Mouse (Mus musculus): Measurements from ENCODE around the gene Foxp1. TPM values are rescaled to one million over a fixed set of nuclear protein-coding genes. Genes with fewer than 3 reads are reported as not detected.

Gene Foxp1
- polyA plus RNA-seq, 2 experiments = 7.9 to 10.6 TPM

DNA sequence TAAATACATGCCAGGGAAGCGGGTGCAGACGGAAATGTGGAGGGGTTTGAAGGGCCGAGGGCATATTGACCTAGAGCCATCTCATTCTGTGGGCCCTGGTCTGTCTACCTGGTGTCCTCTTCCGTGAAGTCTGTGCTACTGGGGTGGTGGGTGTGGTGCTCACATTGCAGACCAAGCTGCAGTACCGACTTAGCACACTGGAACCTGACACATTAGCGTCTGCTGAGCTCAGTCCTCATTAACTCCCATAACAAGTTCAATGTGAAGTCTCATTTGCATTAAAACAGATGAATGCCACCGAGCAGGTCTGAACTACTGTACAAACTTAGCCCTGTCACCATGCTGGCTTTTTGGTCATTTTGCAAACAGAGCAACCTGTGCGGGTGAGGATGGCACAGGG, 594.2 kb downstream of the Foxp1 start:
- Histone ChIP-seq H3K4me1 (replicated peaks; ENCODE audit: control insufficient read depth in 2 of 2, insufficient read depth in 2 of 2, low read length in 1 of 2) (no peaks in the 10 kb centered on the region), H3K9ac (replicated peaks) (no peak overlapping the region), H3K4me2 (ENCODE audit: low read depth) (no peak overlapping the region), H3K36me3 (replicated peaks; ENCODE audit: control insufficient read depth, insufficient read depth, low read depth) (no peaks in the 10 kb centered on the region), H3K9me3 (ENCODE audit: control insufficient read depth, low read length) (no peaks in the 10 kb centered on the region), H3K27ac (no peak overlapping the region), H3K4me3 (ENCODE audit: insufficient read depth in 1 of 2, low read depth in 2 of 2, low read length in 2 of 2) (no peak overlapping the region), H3K27me3 (ENCODE audit: control insufficient read depth, insufficient read depth, low read length) (no peaks in the 10 kb centered on the region)
- WGBS (ENCODE audit: insufficient replicate concordance) = 73% methylated on average over 8 of the region's 8 CpGs
- no peak for TF ChIP-seq EP300 (IDR thresholded peaks at IDR 0.05; ENCODE audit: low read depth)
- TF ChIP-seq CTCF (IDR thresholded peaks at IDR 0.05; ENCODE audit: low read depth) = no peak
- ATAC-seq (ENCODE audit: insufficient read depth) (no peak), DNase-seq (ENCODE audit: low read depth in 3 of 3, low spot score in 3 of 3) (no peak)

DNA sequence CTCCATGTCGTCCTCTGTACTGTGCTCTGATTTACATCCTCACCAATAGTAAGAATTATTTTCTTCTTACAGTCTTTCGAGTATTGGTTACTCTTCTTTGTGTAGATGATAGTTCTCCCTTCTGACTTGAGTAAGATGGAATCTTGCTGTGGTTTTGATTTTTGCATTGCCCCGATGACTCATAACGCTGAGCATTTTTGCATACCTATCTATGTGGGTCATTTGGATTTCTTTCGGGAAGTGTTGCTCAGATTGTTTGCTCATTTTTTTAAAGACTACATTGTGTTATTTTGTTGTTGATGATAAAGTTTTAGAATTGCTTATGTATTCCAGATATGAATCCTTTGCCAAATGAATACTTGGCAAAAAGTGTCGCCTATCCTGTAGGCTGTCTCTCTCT, 621.3 kb downstream of the Foxp1 start:
- no peaks in the 10 kb centered on the region for H3K36me3 ChIP-seq (replicated peaks; ENCODE audit: control insufficient read depth, insufficient read depth, low read depth)
- H3K27ac ChIP-seq = no peak overlapping the region
- no peak overlapping the region for H3K4me2 ChIP-seq (ENCODE audit: low read depth)
- no peaks in the 10 kb centered on the region for H3K9me3 ChIP-seq (ENCODE audit: control insufficient read depth, low read length)
- no peak for DNase-seq (ENCODE audit: low read depth in 3 of 3, low spot score in 3 of 3)
- H3K4me1 ChIP-seq (replicated peaks; ENCODE audit: control insufficient read depth in 2 of 2, insufficient read depth in 2 of 2, low read length in 1 of 2) = no peaks in the 10 kb centered on the region
- no peaks in the 10 kb centered on the region for H3K27me3 ChIP-seq (ENCODE audit: control insufficient read depth, insufficient read depth, low read length)
- no peak overlapping the region for H3K4me3 ChIP-seq (ENCODE audit: insufficient read depth in 1 of 2, low read depth in 2 of 2, low read length in 2 of 2)
- TF ChIP-seq EP300 (IDR thresholded peaks at IDR 0.05; ENCODE audit: low read depth) = no peak
- TF ChIP-seq CTCF (IDR thresholded peaks at IDR 0.05; ENCODE audit: low read depth) = no peak
- H3K9ac ChIP-seq (replicated peaks) = no peak overlapping the region
- ATAC-seq (ENCODE audit: insufficient read depth) = no peak
- 63% methylated on average over 6 of the region's 6 CpGs for WGBS (ENCODE audit: insufficient replicate concordance)

DNA sequence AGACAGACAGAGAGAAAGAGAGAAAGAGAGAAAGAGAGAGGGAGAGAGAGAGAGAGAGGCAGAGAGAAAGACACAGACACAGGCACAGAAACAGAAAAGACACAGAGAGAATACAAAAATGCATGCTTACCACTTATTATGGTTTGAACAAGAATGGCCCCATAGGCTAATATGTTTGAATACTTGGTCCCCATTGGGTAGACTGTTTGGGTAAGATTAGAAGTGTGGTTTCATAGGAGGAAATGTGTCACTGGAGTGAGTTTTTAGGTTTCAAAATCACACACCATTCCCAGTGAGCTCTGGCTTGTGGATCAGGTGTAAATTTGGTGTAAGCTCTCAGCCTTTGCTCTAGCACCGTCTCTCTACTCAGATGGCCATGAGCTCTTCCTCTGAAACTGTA, 644.3 kb downstream of the Foxp1 start:
- WGBS (ENCODE audit: insufficient replicate concordance) = 60% methylated on average over 1 of the region's 1 CpGs
- H3K4me1 ChIP-seq (replicated peaks; ENCODE audit: control insufficient read depth in 2 of 2, insufficient read depth in 2 of 2, low read length in 1 of 2) = no peaks in the 10 kb centered on the region
- no peaks in the 10 kb centered on the region for H3K9me3 ChIP-seq (ENCODE audit: control insufficient read depth, low read length)

DNA sequence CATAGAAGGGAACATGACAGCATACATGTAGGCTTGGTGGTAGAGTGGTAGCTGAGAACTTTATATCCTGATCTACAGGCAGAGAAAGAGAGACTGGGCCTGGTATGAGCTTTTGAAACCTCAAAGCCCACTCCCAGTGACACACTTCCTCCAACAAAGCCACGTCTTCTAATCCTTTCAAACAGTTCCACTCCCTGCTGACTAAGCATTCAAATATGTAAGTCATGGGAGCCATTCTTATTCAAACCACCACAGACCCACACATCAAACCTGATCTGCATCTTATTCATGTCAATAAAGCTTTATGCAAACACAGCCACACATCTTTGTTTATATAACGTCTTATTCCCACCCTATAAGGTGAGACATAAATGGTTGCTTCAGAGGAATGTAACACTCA, 646.1 kb downstream of the Foxp1 start:
- Histone ChIP-seq H3K9me3 (ENCODE audit: control insufficient read depth, low read length) (no peaks in the 10 kb centered on the region), H3K4me3 (ENCODE audit: insufficient read depth in 1 of 2, low read depth in 2 of 2, low read length in 2 of 2) (no peak overlapping the region), H3K27me3 (ENCODE audit: control insufficient read depth, insufficient read depth, low read length) (no peaks in the 10 kb centered on the region), H3K36me3 (replicated peaks; ENCODE audit: control insufficient read depth, insufficient read depth, low read depth) (no peaks in the 10 kb centered on the region), H3K27ac (no peak overlapping the region), H3K4me1 (replicated peaks; ENCODE audit: control insufficient read depth in 2 of 2, insufficient read depth in 2 of 2, low read length in 1 of 2) (no peaks in the 10 kb centered on the region), H3K4me2 (ENCODE audit: low read depth) (no peak overlapping the region), H3K9ac (replicated peaks) (no peak overlapping the region)
- TF ChIP-seq EP300 (IDR thresholded peaks at IDR 0.05; ENCODE audit: low read depth) = no peak
- DNase-seq (ENCODE audit: low read depth in 3 of 3, low spot score in 3 of 3) (no peak), ATAC-seq (ENCODE audit: insufficient read depth) (no peak)
- 50% methylated on average over 2 of the region's 2 CpGs for WGBS (ENCODE audit: insufficient replicate concordance)

More for the DNA sequence above, 644.3 kb downstream of the Foxp1 start:
- TF ChIP-seq EP300 (IDR thresholded peaks at IDR 0.05; ENCODE audit: low read depth) (no peak), CTCF (IDR thresholded peaks at IDR 0.05; ENCODE audit: low read depth) (no peak)
- H3K4me3 ChIP-seq (ENCODE audit: insufficient read depth in 1 of 2, low read depth in 2 of 2, low read length in 2 of 2) = no peak overlapping the region
- H3K27me3 ChIP-seq (ENCODE audit: control insufficient read depth, insufficient read depth, low read length) = no peaks in the 10 kb centered on the region
- H3K4me2 ChIP-seq (ENCODE audit: low read depth) = no peak overlapping the region
- H3K9ac ChIP-seq (replicated peaks) = no peak overlapping the region
- H3K27ac ChIP-seq = no peak overlapping the region
- no peaks in the 10 kb centered on the region for H3K36me3 ChIP-seq (replicated peaks; ENCODE audit: control insufficient read depth, insufficient read depth, low read depth)
- DNase-seq (ENCODE audit: low read depth in 3 of 3, low spot score in 3 of 3) (no peak), ATAC-seq (ENCODE audit: insufficient read depth) (no peak)

Small RNA genes lying within 50 kb of the gene (microRNA-seq; reads per million reads assigned to microRNA genes)
- gene Gm22328 = not detected
- gene Gm49348 = not detected

Other genes starting within 250 kb of the Foxp1 start
- gene Eif4e3, start 144.1 kb upstream of the Foxp1 start, polyA plus RNA-seq (2012; rRNA removed) = 0.95 and 1.5 TPM in 2 replicates
- gene Eif4e3, start 144.1 kb upstream of the Foxp1 start, polyA plus RNA-seq (2014; fragmentation: Nextera tagmentation; extraction: Ambion mirVana) = 1.5 and 1.7 TPM in 2 replicates
- gene Gm20696, start 144.1 kb upstream of the Foxp1 start, polyA plus RNA-seq (2012; rRNA removed) = 0.12 and 0.16 TPM in 2 replicates
- gene Gm20696, start 144.1 kb upstream of the Foxp1 start, polyA plus RNA-seq (2014; fragmentation: Nextera tagmentation; extraction: Ambion mirVana) = 0.33 and 0.40 TPM in 2 replicates
- 0.03 TPM in 2 replicates for gene Gpr27, start 170.0 kb upstream of the Foxp1 start, polyA plus RNA-seq (2012; rRNA removed)
- gene Gpr27, start 170.0 kb upstream of the Foxp1 start, polyA plus RNA-seq (2014; fragmentation: Nextera tagmentation; extraction: Ambion mirVana) = 0.05 TPM in 1 of 2 replicates, not detected in the other
- 0.03 TPM in 1 of 2 replicates, not detected in the other for gene Prok2, start 203.7 kb upstream of the Foxp1 start, polyA plus RNA-seq (2012; rRNA removed)
- gene Prok2, start 203.7 kb upstream of the Foxp1 start, polyA plus RNA-seq (2014; fragmentation: Nextera tagmentation; extraction: Ambion mirVana) = not detected in 2 replicates